Mouse (Mus musculus) thymus, postnatal 14 days (tissue): Measurements from ENCODE around the gene Myh9.

Experiments
- DNase-seq: peaks from one replicate; pipeline ENCODE4 v3.0.0; 2021

The Myh9 gene

GRCm38 (mm10) chr15:77784039-77784824 is 57.7 kb downstream of the Myh9 start:
- no peak for DNase-seq

GRCm38 (mm10) chr15:77782449-77783014 is 59.4 kb downstream of the Myh9 start:
- DNase-seq: peak; percentile 66

DNA sequence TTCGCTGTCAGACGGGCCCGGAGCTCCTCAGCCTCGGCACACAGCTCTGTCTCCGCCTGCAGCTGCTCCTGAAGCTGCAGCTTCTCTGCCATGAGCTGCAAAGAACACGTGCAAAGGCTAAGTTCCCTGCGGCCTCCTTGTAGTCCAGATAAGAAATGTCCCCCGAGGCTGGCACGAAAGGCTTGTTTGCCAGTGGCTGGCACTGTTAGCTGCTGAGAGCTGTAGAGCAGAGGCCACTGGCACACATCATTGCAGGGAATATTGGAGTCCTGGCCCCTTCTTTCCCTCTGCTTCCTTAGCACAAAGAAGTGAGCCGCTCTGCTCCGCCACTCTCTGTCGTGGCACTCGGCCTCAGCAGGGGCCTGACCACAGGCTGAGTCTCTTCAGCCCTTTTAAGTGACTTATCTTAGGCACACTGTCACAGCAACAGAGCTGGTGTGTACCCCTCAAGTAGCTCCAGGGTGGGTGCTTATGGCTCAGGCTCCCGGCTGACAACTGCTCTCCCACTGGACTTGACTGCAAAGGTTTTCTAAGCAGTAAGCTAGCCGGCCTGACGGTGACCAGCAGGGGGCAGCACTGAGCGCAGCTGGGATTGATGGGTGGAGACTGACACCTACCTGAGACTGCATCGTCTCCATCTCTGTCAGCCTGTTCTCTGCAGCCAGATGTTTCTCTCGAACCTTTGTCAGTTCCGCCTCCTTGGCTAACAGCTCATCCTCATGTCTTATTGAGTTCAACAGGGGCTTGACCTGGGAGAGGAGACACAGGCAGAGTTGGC is 66.6 kb downstream of the Myh9 start:
- peak; percentile 88 for DNase-seq

GRCm38 (mm10) chr15:77774303-77774702 is 67.7 kb downstream of the Myh9 start:
- no peak for DNase-seq

- no peak for DNase-seq
Measured at GRCm38 (mm10) chr15:77773099-77773915, 68.7 kb downstream of the Myh9 start.

GRCm38 (mm10) chr15:77770942-77771341 is 71.0 kb downstream of the Myh9 start:
- DNase-seq: no peak

- DNase-seq: no peak
Measured at GRCm38 (mm10) chr15:77770341-77770740, 71.6 kb downstream of the Myh9 start.

DNA sequence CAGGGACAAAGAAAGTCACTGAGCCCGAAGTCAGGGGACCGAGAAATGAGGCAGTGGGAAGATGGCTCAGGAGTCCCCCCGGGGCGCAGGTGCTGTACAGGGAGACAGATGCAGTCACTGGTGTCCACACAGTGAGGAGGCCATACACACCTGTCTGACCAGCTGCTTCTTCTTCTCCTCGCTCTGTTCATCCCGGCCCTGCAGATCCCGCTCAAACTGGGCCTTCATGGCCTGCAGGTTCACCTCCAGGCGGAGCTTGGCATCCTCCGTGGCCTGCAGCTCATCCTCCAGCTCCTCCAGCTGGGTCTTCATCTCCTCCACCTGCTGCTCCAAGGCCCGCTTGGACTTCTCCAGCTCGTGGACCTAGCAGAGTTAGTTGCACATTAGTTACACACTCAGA is 75.0 kb downstream of the Myh9 start:
- DNase-seq: no peak

- no peak for DNase-seq
Measured at GRCm38 (mm10) chr15:77765484-77766093, 76.4 kb downstream of the Myh9 start.

DNA sequence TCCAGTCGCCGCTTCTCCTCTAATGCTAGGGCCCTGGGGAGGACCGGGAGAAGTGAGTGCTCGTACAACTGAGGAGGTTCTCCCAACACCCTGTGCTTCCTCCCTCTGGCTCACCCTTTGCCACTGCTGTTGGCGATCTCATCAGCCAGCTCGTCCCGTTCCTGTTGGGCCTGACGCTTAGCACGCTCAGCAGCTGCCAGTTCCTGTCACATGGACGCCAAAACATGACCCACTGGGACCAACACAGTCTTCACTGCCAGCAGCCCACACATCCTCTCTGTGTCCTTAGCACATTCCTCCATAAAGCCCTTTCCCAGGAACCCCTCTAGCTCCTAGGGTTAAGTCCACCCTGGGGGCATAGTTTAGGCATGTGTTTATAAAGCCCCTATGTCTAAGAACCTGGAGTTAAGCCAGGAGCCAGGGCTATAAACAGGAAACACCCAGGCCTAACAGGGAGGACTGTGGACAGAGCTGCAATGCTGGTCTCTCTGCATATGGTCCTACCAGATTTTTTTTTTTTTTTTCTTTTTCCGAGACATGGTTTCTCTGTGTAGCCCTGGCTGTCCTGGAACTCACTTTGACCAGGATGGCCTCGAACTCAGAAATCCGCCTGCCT is 77.5 kb downstream of the Myh9 start:
- no peak for DNase-seq

DNA sequence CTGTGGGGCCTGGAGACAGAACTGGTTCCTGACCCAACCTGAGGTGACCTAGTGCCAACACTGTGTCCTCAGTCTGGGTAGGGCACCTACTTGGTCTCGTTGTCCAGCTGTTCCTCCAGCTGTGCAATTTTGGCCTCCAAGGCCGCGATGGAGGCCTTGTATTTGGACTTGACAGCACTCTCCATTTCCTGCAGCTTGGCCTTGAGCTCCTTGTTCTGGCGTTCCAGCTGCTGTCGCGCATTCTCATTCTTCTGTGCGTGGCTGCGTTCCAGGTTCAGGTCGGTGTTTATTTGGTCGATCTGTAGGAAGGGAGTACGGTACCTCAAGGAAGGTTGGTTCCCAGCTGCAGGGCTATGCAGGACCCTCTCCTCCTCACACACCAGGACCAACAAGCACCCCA is 78.3 kb downstream of the Myh9 start:
- no peak for DNase-seq

GRCm38 (mm10) chr15:77763050-77763449 is 78.9 kb downstream of the Myh9 start:
- DNase-seq: no peak

DNA sequence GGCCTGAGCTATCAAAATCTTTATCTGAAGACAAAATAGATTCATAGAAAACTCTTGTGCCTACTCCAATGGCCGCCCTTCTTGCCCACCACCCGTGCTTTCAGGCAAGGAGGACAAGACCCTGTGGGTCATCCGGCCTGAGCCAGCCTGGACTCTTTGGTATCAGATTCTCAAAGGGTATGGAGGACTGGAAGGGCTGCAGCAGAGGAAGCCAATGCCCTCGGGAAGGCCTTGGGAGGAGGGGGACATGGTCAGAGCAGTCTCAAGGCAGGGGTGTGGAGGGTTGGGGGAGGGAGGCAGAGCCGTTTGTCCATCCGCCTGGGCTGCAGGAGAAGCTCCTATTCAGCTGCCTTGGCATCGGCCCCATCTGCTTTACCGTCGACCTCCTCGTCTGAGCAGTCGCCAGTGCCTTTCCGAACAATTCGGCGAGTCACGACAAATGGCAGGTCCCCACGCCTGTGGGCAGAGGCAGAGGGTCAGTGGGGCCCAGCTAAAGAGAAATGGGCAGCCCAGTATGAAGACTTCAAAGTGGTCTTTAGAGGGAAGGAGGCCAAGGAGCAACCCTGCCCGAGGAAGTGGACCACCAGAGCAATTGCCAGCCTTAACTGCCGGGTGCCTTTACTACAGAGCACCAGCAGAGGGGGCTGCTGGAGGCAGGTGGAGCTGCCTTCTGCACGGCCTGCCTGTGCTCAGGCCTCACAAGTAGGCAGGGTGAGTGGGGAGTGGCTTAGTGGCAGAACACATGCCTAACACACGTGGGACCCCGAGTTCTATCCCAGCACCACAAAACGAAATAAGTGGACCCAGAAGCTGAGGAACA is 80.2 kb downstream of the Myh9 start:
- peak; percentile 68 for DNase-seq

DNA sequence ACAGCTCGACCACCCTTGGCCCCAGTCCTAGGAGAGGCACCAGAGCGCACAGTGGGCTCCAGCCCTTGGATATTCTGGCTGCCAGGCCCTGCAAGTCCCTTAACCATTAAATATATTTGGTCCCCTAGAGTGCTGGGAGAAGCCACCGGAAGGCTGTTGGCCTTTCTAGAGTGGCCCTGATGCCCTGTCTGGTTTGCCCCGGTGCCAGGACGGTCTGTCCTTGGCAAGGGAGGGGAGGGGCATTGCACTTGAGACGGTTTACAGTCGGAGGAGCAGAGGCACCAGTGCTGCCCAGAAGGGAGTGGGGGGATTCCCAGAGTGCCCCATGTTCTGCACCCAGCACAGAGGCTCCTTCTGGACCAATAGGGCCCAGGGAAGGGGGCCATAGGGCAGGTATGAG is 80.9 kb downstream of the Myh9 start:
- DNase-seq: no peak

GRCm38 (mm10) chr15:77760037-77760436 is 81.9 kb downstream of the Myh9 start:
- DNase-seq: no peak

- DNase-seq: no peak
Measured at GRCm38 (mm10) chr15:77757586-77758226, 84.3 kb downstream of the Myh9 start.

DNA sequence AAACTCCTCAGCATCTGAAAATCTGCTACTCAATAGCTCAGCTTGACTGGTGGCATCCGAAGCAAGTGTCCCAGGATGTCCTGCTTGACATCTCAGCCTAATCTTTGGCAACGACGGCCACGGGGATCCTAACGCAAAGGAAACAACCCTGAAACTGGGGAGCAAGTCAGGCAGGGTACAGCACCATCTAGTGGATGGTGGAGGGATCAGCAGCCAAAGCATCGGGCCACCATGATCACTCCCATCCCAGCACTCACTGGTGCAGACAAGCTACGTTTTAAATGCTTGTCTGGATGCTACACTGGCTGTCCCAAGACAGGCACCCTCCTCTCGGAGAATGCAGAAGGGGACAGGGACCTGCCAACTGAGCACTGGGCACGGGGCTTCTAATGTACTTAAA is 85.1 kb downstream of the Myh9 start, which contains the start of gene Apol8:
Apol8 (minus strand) TSS at position 156 of the 400 bp plus-strand sequence.
- peak; percentile 63 for DNase-seq

DNA sequence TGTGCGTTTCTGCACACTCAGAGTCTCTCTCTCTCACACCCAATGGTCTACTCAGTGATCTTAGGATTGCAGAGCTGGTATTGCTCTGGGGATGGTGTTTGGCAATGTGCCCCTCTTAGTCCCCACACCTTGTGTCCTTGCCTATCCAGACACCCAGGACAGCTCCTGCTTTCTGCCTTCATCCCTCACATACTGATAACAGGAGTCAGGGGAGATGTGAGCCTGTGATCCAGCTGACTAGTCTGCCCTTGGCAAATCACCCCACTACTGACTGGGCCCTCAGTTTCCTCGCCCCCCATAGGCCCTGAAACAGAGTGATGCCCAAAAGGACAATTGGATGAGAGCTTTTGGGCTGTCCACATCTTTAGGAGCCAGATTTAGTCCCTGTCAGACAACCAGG is 85.9 kb downstream of the Myh9 start:
- no peak for DNase-seq

GRCm38 (mm10) chr15:77755132-77755531 is 86.8 kb downstream of the Myh9 start:
- DNase-seq: peak; percentile 0

- DNase-seq: no peak
Measured at GRCm38 (mm10) chr15:77752443-77752842, 89.5 kb downstream of the Myh9 start.

- peak; percentile 63 for DNase-seq
Measured at GRCm38 (mm10) chr15:77750461-77750860, 91.5 kb downstream of the Myh9 start.
